Mouse (Mus musculus): Measurements from ENCODE around the gene Gm44596.
"Not testable (repeated sequence)": the region's sequence is repeated elsewhere in the genome, so short reads cannot be mapped to it uniquely, and the experiment has no call there.

The Gm44596 gene

DNA sequence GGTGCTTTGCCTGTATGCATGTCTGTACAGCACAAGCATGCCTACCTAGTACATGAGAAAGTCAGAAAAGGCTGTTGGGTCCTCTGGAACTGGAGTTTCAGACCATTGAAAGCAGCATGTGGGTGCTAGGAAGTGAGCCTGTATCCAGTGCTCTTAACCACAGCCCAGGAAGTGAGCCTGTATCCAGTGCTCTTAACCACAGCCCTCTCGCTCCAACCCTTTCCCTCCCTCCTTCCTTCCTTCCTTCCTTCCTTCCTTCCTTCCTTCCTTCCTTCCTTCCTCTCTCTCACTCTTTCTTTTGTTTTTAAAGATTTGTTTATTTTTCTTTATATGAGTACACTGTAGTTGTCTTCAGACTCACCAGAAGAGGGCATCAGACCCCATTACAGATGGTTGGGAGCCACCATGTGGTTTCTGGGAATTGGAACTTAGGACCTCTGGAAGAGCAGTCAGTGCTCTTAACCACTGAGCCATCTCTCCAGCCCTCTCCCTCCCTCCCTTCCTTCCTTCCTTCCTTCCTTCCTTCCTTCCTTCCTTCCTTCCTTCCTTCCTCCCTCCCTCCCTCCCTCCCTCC lies 5.4 kb downstream of the Gm44596 start:
- DNase-seq (ENCODE audit: low read depth, low spot score): not testable (repeated sequence)

DNA sequence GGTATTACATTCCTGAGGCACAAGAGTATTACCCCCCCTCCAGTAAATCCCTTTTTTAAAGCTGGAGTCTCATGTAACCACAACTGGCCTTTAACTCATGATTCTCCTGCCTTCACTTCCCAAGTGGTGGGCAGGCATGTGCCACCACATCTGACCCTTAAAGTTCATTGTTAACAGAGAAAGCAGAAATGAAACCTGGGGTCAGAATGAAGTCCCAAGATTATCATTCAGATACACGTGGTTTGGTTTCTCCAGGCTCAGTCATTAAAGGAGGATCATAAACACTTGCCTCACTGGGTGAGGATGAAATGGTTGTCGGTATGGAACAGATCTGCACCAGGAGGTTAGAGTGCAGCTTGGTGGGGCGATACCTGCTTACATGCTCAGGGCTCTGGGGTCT lies 6.0 kb downstream of the Gm44596 start:
- no peak for DNase-seq (ENCODE audit: low read depth, low spot score)

DNA sequence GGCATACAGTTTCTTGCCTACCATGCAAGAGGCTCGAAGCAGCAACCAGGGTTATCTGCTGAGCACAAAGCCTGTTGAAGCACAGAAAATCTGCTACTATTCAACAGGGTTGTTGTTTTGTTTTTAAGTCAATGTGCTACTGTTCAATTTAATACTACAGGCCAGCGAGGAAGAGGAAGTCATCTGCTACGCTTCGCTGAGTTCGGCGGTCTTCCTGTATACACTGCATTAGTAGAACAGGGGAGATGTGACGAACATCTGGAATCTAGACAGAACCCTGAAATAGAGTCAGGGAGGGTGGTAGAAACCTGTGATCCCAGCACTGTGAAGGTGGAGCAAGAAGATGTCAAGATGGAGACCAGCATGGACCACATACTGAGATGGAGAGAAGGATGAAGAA lies 8.4 kb downstream of the Gm44596 start:
- no peak for DNase-seq (ENCODE audit: low read depth, low spot score)

DNA sequence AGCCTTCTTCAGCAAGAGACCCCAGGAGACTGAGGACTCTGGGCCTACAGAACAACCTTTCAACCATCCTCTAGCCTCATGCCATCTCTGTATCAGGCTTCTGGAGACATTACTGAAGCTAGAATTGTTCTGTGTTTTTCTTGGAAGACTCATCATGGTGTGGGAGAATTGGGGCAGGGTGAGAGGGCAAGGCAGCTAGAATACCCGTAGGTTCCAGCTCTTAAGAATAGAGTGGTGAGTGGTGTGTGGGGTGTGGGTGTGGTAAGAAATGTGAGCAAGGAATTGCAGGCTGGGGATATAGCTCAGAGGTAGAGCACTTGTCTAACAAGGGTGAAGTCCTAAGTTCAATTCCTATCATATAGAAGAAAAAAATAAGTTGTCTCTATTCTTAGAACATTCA lies 9.7 kb downstream of the Gm44596 start:
- no peak for DNase-seq (ENCODE audit: low read depth, low spot score)

DNA sequence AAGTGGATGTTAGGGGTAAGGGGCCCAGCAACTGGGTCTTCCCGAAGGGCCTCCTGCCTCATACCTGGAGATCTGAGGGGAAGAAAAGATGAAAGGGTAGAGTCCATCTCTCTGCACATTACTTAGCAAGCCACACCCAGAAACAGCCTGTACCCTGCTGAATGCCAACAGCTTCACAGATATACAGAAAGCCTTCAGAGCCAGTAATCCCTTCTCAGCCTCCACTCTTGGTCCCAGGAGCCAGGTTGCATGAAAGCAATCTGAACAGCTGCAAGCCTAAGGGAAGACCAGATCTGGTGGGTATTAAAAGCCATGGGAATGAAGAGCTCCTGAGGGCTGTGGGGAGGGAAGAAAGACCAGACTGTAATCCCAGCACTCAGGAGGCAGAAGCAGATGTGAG lies 13.9 kb downstream of the Gm44596 start:
- no peak for DNase-seq (ENCODE audit: low read depth, low spot score)

DNA sequence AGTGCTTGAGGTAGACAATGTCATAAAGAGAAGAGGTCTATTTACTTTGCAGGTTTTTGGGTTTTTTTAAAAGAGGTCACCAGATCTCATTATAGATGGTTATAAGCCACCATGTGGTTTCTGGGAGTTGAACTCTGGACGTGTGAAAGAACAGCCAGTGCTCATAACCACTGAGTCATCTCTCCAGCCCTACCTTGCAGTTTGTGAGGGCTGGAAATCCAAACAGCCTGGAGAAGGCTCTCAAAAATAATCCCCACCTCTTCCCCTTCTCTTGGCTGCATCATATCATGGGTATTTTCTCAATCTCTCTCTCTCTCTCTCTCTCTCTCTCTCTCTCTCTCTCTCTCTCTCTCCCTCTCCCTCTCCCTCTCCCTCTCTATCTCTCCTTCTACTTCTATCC lies 15.4 kb downstream of the Gm44596 start:
- DNase-seq (ENCODE audit: low read depth, low spot score): no peak

DNA sequence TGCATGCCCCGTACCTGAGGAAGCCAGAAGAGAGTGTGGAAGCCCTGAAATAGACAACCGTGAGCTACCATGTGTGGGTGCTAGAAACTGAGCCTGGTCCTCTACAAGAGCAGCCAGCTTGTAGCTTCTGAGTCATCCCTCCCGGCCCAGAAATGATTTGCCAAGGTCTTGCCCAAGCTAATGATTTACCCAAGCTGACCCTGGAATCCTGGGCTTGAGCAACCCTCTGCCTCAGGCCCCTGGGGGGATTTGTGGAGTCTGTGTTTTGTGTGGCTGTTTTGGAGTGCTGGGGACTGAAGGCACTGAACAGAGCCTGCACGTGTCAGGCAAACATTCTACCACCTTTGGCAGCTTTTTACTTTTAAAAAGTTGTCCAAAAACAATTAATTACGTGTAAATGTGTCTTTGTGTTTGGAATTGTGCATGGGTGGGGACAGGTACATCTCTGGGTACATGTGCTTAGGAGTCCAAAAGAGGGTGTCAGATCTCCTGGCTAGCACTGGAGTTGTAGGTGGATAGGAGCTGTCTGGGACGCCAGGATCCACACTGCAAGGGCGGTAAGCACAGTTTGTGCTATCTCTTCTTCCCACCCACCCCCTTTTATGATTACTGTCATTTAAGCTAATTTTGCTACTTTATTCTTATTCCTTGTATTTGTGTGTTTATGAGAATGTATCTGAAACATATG lies 22.4 kb downstream of the Gm44596 start:
- DNase-seq (ENCODE audit: low read depth, low spot score): no peak

DNA sequence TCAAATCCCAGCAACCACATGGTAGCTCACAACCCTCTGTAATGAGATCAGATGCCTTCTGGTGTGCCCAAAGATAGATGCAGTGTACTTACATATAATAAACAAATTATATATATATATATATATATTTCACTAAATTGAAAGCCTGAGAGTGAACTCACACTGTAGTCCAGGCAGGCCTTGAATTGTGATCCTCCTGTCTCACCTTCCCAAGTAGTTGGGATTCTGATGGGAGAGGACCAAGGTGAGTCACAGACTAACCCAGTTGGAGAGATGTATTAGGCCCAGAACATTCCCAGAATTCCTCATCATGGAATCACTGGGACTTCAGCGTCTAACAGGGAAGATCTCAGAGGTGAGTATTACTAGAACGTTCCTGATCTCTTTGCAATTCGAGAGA lies 23.7 kb downstream of the Gm44596 start, which contains the start of gene Nrip2:
Gene Nrip2, plus strand, starts transcription at position 301 of the 400 bp plus-strand sequence.
- DNase-seq (ENCODE audit: low read depth, low spot score): no peak

DNA sequence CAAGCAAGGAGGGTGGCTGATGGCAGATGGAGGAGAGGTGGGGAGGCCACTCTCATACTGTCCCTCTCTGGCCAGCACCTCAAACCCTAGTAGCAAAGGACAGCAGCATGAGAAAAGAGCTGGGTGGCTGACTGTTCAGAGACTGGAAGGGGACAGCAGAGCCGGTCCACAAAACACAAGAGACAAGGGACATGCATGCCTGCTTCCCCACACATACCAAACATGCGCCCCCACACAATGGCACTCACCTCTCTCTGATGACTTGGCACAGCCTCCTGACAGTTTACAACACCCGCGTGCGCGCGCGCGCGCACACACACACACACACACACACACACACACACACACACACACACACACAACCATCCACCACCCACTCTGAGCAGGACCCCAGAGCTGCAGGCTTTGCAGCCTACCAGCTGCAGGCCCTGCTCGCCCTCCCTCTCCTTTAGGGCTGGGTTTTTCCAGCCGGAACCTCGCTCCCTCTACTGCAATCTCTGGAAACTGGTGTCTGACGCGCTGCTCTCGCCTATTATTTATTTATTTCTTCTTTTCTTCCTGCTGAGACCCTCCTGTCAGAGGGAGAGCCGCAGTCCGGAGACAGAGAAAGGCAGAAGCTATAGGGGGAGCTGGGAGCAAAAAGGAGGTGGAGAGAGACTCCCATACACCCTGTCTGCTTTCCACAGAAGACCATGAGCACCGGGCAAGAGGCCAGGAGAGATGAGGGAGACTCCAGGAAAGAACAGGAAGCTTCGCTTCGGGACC lies 24.3 kb downstream of the Gm44596 start:
- DNase-seq (ENCODE audit: low read depth, low spot score): no peak

DNA sequence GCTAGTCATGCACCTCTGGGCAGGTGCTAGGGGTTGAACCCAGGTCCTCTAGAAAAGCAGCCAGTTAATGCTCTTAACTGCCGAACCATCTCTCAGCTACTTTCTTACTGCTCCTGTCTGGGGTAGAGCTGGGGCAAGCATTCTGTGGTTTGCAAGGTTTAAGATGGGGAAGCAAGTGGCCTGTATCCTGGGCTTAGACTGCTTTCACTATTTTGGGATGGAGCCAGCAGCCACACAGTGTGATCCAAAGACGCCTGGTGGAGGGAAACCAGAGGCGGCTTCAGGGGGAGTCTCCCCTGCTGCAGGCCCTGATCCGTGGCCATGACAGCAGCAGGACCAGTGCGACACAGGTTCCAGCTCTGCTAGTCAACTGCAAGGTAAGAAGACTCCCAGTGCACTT lies 29.4 kb downstream of the Gm44596 start:
- DNase-seq (ENCODE audit: low read depth, low spot score): no peak

DNA sequence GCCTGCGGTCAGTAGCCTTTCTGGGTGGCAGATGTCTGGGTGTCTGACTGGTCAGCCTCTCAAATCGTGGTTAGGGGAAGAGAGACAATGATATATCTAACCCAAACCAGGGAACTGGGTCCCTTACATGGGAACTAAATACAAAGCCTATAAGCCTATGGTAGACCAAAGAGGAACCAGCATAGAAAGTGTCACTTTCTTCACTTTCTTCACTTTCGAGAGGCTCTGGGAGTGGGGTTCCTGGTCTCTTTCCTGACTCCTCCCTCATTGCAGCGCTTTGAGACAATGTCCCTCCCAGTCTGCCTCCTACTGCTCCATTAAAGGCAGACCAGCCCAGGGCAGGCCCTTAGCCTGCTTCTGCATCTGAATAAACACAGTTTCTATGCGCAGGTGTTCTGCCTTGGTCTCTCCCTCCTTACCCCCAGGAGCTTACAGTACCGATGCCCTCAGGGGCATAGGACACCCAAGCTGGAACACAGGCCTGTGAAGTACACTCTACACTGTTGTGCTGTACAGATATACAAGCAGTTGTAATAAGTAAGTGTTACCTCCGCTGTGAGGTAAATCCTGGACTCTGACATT lies 33.3 kb downstream of the Gm44596 start:
- peak; percentile 49 for DNase-seq (ENCODE audit: low read depth, low spot score)

DNA sequence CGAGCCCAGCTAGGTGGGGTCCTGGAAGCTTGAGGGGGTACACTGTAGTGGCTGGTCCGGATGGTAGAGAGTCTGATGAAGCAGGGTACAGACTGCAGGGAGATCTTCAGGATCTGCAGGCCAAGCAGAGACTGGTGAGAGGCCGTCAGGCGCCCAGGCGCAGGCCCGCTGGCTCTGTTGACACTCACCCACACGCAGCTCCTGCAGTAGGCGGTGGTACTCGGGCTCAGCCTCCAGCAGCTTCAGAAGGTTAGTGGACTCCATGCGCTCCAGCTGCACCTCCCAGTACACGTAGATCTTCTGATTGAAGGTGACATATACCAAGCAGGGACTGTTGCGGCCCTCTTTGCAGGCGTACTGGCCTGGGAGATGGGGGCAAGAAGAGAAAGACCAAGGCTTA lies 35.0 kb downstream of the Gm44596 start:
- DNase-seq (ENCODE audit: low read depth, low spot score): no peak

DNA sequence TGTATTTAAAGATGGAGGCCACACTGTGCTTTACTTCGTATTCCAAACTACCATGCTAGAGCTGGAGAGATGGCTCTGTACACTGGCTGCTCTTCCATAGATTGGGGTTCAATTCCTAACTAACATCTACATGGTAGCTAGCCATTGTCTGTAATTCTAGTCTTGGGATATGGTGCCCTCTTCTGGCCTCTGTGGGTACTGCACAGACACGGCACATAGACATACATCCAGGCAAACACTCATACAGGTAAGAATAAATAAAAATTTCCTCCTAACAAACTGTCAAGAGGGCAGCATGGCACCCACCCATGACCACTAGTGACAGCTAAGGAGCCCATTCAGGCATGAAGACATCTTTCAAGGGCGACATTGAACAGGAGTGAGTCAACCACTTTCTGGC lies 35.8 kb downstream of the Gm44596 start:
- peak; percentile 76 for DNase-seq (ENCODE audit: low read depth, low spot score)

DNA sequence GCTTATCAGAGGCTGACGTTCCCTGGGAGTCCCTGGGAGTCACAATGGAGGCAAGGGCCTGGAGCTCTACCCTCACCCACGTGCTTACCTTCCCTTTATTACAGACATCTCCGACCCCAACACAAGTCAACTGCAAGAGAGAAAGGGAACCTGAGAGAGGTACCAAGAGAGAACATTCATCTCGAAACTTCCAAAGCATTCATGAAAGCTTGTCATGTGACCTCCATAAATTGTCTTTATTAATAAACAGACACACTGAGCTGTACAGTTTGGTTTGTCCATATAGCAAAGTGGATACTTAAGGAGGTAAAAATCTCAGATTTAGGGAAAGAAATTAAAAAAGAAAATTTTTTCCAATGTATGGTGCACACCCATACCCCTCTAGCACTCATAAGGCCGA lies 40.9 kb downstream of the Gm44596 start:
- DNase-seq (ENCODE audit: low read depth, low spot score): no peak

DNA sequence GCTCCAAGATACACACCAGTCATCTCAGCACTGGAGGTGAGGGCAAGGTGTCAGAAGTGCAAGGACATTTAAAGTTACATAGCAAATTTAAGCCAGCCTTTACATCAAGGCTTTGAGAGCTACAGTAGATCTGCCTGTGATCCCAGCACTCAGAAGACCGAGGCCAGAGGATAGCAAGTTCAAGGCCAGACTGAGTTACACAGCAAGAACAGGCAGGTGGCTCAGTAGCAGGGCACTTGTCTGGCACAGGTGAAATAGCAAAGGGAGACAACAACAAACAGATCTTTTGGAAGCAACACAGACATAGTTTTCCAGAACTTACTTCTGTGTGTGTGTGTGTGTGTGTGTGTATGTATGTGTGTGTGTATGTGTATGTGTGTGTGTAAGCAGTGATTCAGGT lies 42.8 kb downstream of the Gm44596 start:
- DNase-seq (ENCODE audit: low read depth, low spot score): no peak

DNA sequence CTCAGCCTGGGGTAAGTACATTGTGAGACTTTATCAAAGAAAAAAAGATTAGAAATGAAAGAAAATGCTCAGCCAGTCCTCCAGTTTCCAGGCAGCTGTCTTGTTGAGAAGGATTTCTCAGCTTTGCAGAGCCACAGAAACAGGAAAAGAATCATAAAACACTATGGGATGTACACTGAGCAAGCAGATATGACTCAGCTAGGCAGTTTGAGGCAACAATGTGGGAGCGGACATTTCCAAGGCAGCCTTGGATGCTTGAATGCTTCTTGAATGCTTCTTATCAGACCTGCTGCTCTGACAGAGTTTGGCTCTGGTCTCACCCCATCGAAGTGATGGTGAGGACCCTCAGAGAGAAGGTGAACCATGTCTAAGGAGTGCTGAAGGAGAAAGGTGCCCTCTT lies 45.7 kb downstream of the Gm44596 start:
- no peak for DNase-seq (ENCODE audit: low read depth, low spot score)

DNA sequence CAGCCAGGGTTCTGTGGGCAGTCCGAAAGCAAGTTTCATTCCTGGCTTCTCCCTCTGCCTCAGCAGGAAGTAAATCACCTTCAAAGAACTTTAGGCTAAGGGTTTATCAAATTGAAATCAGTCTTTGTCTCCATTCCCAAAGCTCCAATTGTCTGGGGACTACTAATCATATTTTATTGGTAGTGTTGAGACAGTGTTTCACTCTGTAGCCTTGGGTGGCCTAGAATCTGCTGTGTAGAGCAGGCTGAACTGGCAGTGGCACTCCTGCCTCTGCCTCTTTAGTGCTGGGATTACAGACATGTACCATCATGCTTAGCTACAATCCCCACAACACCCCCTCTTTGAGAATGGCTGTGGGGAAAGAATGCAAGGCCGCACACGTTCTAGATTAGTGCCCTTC lies 46.2 kb downstream of the Gm44596 start:
- DNase-seq (ENCODE audit: low read depth, low spot score): no peak

DNA sequence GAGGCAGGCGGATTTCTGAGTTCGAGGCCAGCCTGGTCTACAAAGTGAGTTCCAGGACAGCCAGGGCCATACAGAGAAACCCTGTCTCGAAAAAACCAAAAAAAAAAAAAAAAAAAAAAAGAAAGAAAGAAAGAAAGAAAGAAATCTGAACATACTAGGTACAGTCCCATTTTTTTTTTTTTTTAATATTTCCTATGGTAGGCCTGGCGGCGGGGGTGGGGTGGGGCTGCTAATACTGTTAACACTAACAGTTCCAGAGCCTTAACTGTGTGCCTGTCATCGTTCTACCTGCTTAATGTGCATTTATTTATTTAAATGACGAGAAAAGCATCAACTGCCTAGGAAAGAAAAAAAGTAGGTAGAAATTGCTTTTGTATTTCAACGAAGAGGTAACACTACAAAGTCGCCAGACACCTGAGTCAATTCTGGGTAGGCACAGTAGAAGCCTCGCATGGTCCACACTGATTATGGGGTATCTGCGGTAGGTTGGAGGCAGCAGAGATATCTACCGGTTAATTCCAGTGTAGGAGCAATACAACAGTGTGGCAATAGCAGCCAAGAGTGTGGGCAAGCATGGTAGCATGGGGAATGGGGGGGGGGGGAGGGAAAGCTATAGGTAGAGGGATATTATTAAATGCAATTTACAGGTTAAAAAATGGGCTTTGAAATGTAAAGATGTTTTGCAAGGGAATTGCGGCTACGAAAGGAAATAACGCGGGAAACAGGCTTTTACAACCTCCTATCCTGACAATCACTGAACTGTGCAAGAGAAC lies 48.4 kb downstream of the Gm44596 start:
- no peak for DNase-seq (ENCODE audit: low read depth, low spot score)

DNA sequence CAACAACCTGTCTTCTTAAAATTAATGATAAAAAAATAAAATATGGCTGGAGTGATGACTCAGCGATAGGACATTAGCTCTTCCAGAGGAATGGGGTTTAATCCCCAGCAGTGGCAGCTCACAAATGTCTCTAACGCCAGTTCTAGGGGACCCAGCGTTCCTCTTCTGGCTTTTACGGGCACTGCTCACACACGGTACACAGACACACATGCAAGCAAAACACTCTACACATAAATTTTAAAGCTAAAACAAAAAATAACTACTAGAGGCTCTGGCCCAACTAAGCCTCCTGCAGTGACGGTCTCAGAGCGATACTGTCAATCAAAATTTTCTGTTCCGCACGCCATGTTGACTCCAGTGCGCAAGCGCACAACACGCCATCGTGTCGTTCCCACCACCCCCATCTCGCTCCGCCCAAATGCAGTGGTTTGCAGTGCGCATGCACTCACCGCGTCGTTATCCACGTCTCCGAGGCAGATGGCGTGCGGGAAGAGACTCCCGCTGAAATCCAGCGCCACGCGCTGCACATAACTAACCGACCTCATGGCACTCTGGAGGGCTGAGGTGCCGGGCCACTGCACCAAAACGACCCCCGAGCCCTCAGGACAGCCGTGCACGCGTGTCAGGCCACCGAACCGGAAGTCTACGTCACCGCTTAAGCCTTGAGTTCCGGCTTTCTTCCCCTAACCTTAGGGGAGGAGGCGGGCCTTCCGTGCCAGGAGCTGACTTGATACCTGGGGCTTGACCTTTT lies 49.1 kb downstream of the Gm44596 start, which contains the start of gene Itfg2:
Gene Itfg2, minus strand, starts transcription at position 663 of the 751 bp plus-strand sequence.
- DNase-seq (ENCODE audit: low read depth, low spot score): peak; percentile 98

DNA sequence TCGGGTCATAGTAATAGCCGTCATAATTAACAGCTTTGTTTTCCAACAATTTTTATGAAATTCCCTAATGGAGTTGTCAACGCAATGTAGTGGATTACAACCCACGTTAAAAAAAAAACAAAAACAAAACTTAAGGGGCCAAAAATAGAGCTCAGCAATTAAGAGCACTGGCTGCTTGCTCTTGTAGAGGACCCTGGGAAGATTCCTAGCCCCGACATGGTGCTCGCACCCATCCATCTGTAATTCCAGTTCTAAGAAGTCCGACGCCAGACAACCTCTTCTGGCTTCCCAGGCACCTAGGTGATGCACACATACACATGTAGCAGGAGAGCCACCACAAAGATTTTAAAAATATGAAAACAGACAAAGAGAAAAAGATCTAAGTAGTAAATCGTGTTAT lies 49.7 kb downstream of the Gm44596 start:
- DNase-seq (ENCODE audit: low read depth, low spot score): no peak

DNA sequence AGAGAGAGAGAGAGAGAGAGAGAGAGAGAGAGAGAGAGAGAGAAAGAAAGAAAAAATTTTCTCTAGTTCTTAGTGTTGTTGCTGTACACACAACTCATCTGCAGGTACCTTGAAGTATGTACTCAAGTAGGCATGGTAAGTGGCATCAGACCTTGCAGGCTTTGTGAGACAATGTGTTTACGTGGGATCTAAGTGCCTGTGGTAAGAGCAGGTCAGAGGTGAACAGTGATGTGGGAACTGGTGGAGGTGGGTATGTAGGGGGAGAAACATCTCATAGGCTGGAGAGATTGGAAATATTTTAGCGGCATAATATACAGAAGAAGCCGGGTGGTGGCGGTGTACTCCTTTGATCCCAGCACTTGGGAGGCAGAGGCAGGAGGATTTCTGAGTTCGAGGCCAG lies 52.3 kb downstream of the Gm44596 start:
- no peak for DNase-seq (ENCODE audit: low read depth, low spot score)

Measured in ES-CJ7 (cell line).